Mouse (Mus musculus) thymus, postnatal 36 days (tissue): ENCODE results near the gene Dlk1.

Source experiments
- DNase-seq, 2 experiments: peaks; one replicate each; pipeline ENCODE4 v3.0.0; 2022; ENCODE audit warnings: mixed read lengths in 2 of 2

The Dlk1 gene

DNA sequence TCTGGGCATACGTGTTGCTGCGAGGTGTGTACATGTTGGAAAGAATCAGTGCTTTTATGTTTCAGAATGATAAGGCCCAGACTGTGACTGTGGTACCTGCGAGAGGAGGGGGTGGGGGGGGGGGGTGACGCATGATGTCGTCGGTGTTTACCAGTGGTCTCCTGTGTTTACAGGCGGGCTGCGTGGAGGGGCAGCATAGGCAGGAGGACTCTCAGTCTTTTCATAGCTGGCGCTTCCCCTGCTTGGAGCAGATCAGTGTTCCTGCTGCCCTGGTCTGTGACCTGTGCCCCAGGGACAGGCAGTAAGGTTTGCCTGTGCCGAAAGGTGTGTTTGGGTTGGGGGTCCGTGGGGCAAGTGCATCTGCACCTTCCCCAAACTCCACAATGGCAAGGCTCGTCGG is at the start of gene Dlk1:
TSS of gene Dlk1 (plus strand) at position 232 of the 400 bp plus-strand sequence.
- no peak for DNase-seq

DNA sequence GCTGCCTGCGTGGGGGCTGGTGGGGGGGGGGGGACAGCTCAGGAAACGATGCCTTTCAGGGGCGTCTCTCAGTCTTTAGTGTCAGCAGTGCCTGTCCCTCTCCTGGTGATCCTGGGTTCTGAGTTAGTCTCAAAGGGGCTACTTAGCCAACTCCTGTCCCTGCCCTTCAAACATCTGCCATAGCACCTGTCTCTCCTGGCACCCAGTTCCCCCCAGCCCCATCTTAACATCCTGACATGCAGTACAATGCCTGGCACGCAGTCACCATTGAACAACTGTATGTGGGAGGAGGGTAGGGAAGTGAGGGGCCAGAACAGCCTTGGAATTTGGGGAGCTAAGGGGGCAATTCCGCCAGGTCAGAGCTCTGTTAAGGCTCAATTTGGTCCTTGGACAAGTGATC is 49.7 kb upstream of the Dlk1 start:
- no peak for DNase-seq

DNA sequence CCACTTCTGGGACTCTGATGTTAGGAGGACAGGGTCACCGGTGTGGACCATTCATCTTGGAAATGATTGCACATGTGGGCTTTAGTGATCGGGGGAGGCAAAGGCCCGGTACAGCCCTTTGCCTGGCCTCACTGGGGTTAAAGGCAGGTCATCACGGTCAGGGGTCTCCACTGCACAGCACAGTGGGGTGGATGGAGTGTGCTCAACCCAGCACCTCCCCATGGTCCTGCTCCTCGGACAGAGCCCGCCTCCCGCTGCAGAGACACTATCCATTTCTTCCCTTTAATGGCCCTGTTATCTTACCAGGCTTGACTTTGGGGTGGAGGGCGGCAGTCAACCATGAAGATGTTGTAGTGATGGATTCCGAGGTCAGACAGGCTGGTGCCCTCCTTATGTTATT is 48.9 kb upstream of the Dlk1 start:
- no peak for DNase-seq

DNA sequence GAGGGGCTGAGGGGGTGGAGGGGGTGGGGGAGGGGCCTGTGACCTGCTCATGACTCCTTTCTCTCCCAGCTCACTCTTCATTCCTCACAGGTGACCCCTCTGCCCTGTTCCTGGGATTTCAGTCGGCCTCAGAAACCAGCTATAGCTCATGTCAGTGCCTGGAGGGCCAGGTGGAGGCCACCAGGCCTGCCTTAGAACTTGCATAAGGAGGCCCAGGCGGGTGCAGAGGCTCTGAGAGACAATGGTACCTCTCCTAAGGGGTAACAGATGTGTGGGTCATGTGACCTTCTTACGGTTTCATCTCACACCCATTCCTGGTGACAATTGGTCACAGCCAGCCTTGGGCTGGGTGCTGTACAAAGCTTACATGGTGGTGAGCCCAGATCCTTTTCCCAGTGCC is 46.6 kb upstream of the Dlk1 start:
- DNase-seq: no peak

DNA sequence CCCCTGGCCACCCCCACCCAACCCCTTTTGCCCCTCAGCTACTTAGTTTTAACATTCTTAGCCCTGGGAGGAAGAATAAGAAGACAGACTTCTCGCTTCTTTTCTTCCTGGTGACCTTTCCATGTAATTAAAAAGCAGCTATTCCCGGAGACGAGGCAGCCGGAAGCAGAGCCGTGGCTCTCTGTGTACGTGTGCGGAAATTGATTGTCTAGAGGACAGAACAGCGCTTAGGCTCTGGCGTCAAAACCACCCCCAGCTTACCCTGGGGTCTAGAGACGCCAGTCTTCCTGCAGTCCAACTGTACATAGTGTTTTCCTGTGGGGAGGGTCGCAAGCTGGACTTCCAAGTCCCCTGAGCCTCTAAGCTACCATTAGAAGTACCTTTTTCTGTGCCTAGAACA is 41.9 kb upstream of the Dlk1 start:
- DNase-seq: no peak

DNA sequence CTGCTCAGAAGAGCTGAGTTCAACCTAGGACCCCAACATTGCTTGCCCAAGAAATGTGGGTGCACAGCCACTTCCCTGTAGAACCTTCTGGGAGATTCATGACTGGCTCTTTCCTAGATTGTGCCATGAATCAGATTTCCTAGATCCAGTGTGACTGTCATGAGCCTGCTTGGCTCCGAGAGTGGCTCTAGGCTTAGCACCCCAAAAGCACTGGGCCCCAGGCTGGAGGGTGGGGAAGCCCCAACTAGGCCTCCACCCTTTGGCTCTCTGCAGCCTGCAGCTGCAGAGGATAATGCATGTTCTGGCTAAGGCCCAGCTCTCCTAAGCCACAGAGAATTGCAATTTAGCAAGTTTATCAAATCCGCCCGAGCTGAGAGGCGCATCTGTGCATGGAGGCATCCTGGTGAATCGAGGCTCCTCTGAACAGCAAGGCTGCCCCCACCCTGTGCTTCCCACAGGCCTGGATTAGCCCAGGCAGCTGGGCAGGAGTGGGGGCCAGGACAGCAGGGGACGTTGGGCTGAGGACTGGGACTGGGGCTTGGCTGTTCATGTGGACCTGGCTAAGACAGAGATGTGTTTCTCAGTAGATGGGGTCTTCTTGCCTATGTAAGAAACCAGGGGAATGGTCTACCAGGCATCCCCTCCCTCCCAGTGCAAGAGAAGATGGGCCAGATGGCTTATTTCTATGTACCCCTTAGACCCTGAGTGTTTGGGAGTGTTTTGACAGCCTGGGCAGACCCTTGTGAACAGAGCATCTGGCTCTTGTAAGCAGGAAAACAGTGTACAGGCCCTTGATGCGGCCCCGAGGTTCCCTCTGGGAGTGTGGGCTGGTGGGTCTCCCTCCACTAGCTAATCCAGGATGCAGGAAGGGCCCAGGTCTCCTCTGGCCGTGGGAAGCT is 41.2 kb upstream of the Dlk1 start:
- DNase-seq: no peak

DNA sequence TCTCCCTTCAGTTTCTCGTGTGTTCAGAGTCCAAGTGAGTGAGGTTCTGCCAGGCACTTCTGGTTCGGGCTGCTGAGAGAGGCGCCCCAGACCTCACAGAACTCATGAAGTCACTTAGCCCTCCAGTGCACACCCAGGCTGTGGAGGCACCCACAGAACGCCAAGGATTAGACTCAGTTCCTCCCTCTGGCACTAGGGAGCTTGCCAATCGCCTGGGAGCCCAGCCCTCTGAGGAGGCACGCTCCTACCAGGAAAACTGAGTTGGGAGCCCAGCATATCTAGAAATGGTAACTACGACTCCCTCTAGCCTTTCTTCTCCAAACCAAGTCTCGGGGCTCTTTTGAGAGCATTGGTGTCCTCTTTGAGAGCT is 40.6 kb upstream of the Dlk1 start:
- no peak for DNase-seq

DNA sequence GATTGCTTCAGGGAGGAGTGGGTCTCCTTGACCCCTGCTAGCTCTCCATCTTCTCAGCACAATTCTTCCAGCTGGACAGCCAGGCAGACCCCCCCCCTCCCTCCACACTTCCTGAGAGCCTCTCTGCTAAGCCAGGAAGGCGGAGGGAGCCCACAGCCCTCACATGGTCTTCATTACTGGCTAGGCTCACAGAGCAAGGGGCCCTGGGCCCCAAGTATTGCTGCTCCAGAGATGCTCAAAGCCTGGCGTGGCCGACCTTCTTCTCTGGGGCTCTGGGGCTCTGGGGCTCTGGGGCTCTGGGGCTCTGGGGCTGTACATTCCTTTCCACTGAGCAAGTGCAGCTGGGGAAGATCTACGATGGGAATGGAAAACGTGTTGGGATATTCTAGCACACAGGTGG is 39.9 kb upstream of the Dlk1 start:
- DNase-seq: no peak

DNA sequence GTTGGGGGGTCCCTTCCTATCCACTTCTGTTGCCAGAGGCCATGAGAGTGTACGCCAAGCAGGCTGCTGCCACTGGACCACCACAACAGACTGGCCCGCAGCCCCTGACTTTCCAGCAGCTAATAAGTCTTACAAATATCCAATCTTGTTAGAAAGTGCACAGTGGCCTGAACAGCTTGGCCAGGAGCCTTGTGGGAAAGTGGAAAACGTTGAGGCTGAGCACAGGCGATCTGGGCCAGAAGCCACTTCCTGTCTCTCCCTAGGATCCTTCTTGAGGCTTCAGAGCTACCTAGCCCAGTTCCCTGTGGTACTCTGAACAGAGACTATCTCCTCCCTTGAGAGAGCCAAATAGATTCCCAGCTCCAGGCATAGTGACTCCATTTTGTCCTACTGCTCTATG is 39.3 kb upstream of the Dlk1 start:
- no peak for DNase-seq

DNA sequence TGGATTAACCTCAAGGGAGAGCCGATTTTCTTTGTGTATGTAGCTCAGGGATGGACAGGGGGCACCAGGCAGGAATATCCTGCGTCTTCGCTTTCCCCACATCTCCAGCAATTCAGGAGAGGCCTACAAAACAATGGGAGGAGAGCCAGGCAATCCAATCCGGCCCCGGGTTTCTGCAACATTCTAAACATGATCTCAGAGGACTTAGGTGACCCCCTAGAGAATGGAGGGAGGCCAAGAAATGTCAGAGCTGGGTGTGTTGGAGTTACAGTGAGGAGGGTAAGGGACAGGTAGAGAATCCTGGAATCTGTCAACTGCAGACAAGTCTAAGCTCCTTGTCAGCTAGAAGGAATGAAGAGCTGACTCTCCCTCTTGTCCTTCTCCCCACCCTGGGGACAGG is 35.9 kb upstream of the Dlk1 start:
- DNase-seq: no peak

DNA sequence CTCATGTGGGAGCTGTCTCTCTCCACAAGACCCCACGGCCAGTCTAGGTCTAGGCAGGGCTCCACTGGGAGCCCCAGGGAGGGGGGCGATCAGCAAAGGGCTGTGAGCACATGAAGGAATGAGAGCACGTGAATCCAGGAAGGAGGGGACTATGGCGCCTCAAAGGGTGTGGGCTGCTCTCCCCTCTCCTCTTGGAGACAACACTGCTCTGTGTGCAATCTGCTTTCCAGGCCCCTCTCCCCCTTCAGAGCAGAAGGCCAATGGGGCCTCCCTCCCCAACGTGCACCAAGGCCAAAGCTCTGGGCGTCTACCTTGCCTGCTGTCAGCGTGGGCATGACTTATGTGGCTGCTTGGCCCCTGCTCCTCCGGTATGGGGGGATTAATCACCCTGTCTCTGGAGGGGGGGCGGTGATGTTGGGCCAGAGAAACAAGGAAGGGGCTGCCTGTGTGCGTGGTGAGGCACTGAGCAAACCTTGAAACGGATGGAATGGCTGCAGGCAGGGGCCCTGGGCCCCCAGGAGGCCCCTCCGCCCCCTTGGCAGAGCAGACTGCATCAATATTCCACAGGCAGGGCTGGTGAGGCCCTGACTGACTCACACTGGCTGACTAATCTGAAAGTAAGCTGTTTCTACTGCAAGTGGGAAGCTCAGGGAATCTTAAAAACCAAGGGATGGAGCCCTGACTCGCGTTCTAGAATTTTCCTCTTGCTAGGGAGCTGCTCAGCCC is 35.0 kb upstream of the Dlk1 start:
- DNase-seq: no peak

DNA sequence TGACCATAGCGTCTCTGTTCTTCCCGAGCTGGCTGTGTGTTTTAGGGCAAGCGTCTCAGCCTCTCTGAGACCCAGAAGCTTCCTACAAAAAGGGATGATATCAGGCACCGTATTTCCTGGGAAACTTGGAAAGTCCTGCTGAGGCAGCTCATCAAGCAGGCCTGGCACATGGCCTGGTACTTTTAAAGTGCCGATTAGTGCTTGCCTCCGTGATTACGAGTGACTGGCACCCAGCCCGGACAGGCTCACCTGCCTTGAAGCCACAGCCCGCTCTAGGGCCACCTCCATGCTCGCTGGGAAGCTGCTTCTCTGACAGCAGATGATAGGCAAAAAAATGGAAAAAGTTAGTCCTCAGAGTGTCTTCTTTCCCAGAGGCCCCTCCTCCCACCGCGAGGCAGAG is 32.6 kb upstream of the Dlk1 start:
- no peak for DNase-seq

DNA sequence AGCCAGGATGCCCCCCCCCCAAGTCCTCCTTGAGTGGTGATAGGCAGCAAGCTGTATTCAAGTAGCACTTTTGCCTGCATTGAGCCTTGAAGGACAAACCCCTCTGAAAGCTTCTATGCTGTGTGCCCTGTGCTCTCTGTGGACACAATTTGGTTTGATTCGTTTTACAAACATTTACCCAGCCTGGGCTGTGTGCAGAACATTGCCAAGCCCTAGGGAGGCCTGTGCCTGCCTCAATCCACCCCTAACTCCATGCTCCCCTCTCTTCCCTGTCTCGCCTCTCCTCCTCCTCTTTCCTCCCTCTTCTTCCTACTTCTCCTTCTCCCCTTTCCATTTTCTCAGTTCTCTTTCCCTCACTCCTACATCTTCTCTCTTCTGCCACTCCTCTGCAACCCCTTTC is 29.5 kb upstream of the Dlk1 start:
- DNase-seq: no peak

DNA sequence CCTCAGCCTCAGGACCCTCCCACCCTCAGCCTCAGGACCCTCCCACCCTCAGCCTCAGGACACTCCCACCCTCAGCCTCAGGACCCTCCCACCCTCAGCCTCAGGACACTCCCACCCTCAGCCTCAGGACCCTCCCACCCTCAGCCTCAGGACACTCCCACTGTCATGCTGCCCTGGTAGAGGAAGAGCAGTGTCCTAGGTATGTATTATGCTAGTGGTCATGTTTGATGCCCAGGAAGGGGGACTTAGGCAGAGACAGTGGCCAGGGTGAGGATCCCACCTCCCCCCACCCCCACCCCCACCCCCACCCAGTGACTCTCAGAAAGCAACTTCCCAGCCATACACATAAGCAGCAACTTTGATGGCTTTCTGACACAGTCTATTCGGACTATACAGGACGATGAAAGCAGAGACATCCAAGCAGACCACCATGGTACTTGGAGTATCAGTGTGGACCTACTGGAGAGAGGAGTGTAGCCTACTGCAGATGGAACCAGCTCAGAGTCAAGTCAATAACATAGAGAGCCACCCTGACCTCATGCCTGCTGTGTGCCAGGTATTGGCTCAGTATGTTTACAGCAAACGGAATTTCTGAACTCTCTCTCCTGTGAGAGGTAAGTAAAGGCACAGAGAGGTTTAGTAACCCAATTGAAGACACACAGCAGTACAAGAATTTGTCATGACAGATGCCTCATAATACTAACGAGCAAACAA is 28.8 kb upstream of the Dlk1 start:
- DNase-seq: no peak

DNA sequence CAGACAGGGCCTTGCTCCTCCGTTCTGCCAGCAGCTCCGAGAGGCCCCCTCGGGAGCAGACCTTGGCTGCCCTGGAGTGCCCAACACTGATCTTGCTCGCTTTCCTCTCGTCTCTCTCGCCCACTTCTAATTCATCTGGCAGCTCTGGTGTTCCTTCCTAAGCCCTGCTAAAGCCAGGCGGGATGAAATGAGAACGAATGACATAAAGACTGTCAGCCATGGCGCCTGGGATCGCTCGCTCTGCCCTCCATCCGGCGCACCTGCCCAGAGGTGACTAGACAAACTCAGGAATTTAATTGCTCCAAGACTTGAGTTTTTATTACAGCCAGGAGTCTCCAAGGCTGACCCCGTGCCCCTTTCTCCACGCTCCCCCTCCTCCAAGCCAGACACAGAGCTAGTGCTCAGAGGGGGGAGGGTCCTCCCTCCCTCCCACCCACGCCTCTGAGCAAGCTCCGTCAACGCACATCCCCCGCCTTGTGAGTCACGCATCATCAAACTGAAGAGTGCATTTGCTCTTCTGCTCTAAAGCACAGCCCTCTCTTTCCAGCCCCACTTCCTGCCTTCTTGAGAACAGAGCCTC is 27.8 kb upstream of the Dlk1 start:
- no peak for DNase-seq

DNA sequence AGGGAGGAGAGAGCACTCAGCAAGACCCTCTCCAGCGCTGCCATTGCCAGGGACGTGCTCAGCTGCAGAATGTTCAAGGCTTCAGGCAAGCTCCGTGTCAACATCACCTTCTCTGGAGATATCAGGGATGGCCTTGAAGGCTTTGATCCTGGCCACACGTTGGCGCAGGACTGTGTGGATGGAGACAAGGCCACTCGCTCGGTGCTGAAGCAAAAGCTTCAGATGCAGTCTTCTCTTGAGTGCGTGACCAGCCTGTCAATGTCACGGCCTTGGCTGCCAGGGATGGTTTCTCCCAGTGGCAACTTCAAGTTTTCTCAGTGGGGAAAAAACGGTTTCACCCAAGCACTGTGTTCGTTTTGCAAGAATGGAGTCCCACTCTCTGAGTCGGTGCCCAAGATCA is 26.6 kb upstream of the Dlk1 start:
- no peak for DNase-seq

DNA sequence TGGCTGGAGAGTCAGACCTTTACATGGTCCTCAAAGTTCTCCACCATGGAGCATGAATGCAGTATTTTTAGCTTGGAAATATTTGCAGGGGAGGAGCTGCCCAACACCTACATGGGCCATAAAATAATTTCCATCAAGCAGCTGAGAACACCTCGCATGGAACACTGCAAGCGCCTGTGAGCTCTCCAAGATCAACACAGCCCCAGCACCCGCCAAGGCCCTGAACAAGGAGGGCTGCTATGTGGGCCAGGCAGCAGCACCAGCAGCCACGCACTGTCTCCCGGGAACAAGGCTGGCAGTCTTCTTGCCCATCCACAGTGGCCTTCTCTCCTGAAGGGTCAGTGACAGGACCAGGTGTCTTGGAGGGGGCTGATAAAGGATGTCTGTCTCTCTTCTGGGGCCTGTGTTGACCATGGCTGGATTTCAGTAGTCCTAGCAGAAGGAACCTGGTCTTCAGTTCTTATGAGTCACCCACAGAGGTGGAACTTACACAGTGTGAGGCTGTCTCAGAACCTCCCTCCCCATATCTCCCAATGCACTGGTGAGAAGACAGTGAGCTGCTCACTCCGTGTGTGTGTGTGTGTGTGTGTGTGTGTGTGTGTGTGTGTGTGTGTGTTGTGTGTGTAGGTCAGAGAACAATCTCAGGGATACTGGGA is 20.0 kb upstream of the Dlk1 start:
- DNase-seq: no peak

DNA sequence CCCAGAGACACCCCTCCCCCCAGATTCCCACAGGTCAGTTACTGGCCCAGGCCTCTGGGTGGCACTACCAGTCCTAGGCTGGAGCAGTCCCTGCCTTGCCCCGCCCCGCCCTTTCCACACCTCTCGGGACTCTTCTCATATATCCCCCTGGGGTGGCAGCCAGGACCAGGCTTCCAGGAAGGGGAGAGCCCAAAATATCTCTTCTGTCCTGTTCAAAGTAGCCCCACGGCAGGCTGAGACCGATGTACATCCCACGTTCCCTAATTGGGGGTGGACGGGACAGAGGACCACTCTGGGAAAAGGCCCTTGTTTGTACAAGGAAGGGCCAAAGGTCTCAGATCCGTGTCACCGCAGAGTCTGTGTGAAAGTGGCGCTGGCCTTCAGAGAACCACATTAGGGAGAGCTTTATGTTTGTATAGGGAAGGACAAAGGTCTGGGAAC is 16.2 kb upstream of the Dlk1 start:
- peak in 1 of 2 experiments; percentile 33 for DNase-seq

DNA sequence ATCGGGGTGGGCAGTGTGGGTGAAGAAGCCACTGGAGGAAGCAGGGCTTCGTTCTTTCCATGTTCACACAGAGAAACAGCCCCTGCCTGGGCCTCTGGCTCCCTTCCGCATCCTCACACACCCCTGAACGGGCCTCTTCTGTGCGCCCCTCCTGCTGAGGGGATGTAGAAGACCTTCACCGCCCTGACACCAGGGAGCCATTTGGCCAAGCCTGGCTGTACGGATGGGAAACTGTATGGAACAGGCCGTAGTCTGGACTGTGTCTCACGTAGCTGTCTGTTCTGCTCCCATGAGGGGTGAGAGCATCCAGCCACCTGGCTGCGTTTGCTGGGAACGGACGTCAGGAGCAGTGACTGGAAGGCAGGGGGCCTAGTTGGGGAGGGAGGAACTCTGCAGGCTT is 15.8 kb upstream of the Dlk1 start:
- no peak for DNase-seq

DNA sequence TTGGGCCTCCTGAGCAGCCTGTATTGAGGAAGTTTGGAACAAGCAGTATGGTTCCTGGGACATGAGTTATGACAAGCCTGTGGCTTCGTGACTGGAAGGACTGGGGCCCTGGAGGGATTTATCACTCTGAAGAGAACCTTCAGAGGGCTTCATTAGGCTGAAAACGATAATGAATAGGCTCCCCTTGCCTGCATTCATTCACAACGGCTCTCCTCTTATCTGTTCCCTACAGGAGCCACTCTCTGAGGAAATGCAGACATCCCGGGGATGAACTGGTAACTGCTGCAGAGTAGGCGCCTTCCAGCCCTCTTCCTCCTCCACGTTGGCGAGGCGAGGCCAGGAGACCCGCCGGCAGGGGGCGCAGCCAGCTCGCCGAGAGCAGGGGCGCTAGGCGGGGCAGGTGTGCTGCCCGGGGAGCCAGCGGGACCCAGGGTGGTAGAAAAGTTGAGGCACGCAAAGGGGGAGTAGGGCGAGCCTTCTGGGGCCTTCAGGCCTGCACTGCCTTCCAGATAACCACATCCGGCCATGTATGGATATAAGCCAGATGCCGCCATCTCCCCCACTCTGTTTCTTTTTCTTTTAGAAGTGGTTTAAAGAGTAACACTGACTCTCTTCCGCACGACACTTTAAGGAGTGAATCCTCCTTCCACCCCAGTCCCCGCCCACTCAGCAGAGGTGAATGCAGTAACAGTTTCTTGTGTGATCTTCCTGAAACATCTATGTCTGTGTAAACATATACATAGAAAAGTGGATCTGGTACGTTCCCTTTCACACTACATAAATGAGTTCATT is 14.9 kb upstream of the Dlk1 start:
- DNase-seq: peak; percentile 90 to 92

DNA sequence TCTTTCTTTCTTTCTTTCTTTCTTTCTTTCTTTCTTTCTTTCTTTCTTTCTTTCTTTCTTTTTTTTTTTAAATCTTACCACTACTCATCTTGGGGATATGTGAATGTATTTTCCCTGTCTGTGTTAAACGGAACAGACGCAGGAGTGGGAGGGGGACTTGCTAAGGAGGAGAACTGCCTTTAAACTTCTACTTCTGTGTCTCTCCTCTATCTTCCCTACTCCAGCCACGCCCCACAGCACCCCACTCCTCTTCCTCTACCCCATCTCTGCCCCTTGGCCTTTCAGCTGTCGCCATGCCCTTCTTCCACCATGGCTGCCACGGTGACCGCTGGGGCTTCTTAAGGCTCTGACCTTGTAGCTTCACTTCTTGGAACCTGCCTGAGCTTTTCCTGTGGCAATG is 14.2 kb upstream of the Dlk1 start:
- peak in 1 of 2 experiments; percentile 27 for DNase-seq

DNA sequence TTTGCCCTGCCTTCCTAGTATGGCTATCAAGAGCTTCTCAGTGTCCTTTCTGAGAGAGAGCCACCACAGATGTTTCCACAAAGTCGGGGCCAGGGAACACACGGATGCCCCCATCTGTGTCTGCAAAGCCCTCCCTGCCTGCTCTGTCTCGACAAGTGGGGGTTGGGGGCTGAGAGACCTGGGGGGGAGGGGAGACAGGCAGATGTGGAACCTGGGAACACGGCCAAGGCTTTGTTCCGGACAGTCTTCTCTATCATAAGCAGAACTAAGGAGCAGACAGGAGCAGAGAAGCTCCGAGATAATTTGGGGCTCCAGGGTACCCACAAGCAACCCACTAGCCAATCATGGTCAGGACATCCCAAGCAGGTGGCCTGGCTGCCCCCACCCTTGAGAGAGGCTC is 12.6 kb upstream of the Dlk1 start:
- no peak for DNase-seq
